Mouse (Mus musculus) liver, embryonic 14.5 days (tissue): ENCODE results near the gene Mlh1. TPM values are rescaled to one million over a fixed set of nuclear protein-coding genes. Genes with fewer than 3 reads are reported as not detected.

Experiments
- ATAC-seq: fragments of 200-750 bp; cut with Nextera tagmentation; 2 replicates; pipeline ENCODE4 v1.8.0; 2017; ENCODE audit warnings: moderate number of reproducible peaks, mild to moderate bottlenecking, moderate library complexity; ENCODE audit not compliant: insufficient read depth
- DNase-seq, 3 experiments: peaks; one replicate each; pipeline ENCODE4 v3.0.0-alpha.2; 2012 to 2013; ENCODE audit warnings: low read depth in 3 of 3, low spot score in 3 of 3
- H3K27ac ChIP-seq: fragments of 300-500 bp; sonication (generic); 2 replicates; pipeline ENCODE4 v1.5.1; 2014; ENCODE audit warnings: moderate library complexity, mild to moderate bottlenecking, control low read depth, inconsistent platforms
- H3K27me3 ChIP-seq: fragments of 300-500 bp; sonication (generic); 2 replicates; pipeline ENCODE4 v1.6.1; 2014; ENCODE audit warnings: mild to moderate bottlenecking, low read length, moderate library complexity; ENCODE audit not compliant: control insufficient read depth, insufficient read depth
- H3K36me3 ChIP-seq: fragments of 300-500 bp; sonication (generic); replicated peaks from 2 replicates; pipeline ENCODE4 v1.6.1; 2014; ENCODE audit warnings: low read depth; ENCODE audit not compliant: control insufficient read depth, insufficient read depth
- H3K4me1 ChIP-seq, 2 experiments: fragments of 200-500 bp in 1 of 2; fragments of 300-500 bp in 1 of 2; sonication (generic) in 1 of 2; replicated peaks; 2 replicates each; pipeline ENCODE4 v1.6.1; 2012 to 2014; ENCODE audit warnings: antibody characterized with exemption in 1 of 2, inconsistent platforms in 1 of 2, low read length in 1 of 2; ENCODE audit not compliant: control insufficient read depth in 2 of 2, insufficient read depth in 2 of 2
- H3K4me2 ChIP-seq: fragments of 300-500 bp; sonication (generic); 2 replicates; pipeline ENCODE4 v1.6.1; 2014; ENCODE audit warnings: low read depth, mild to moderate bottlenecking, control low read depth, moderate library complexity
- H3K4me3 ChIP-seq, 2 experiments: fragments of 200-500 bp in 1 of 2; fragments of 300-500 bp in 1 of 2; sonication (generic) in 1 of 2; 2 replicates each; pipeline ENCODE4 v1.5.1; 2012 to 2014; ENCODE audit warnings: low read depth in 2 of 2, low read length in 2 of 2, mild to moderate bottlenecking in 2 of 2, control low read depth in 1 of 2, inconsistent platforms in 1 of 2, moderate library complexity in 1 of 2; ENCODE audit not compliant: insufficient read depth in 1 of 2
- H3K9ac ChIP-seq: fragments of 300-500 bp; sonication (generic); replicated peaks from 2 replicates; pipeline ENCODE4 v1.6.1; 2014; ENCODE audit warnings: mild to moderate bottlenecking, control low read depth, moderate library complexity
- H3K9me3 ChIP-seq: fragments of 300-500 bp; sonication (generic); 2 replicates; pipeline ENCODE4 v1.6.1; 2016; ENCODE audit warnings: low read length, mixed read lengths; ENCODE audit not compliant: control insufficient read depth
- CTCF ChIP-seq: IDR thresholded peaks from 2 replicates; pipeline ENCODE4 v1.5.1; 2016; ENCODE audit warnings: antibody characterized with exemption, low read depth, control low read depth
- EP300 ChIP-seq: IDR thresholded peaks from 2 replicates; pipeline ENCODE4 v1.6.1; 2016; ENCODE audit warnings: antibody characterized with exemption, low read depth
- WGBS: fragments of 180-500 bp; shearing (Covaris S2); extraction: QIAGEN DNeasy Blood & Tissue Kit; methylation state at CpG from one replicate; pipeline ENCODE4 v1.1.7; 2014; ENCODE audit not compliant: insufficient replicate concordance; 5-methylcytosine and 5-hydroxymethylcytosine counted together
- polyA plus RNA-seq, 2 experiments: library from polyadenylated mRNA; depleted of rRNA in 1 of 2; stranded (reverse) in 1 of 2; unstranded in 1 of 2; fragments of >200 nt; fragmentation: Nextera tagmentation in 1 of 2; extraction: Ambion mirVana in 1 of 2; gene quantifications; 2 replicates each; pipeline versions ENCODE4 v1.2.1 to v1.2.3; 2012 to 2014

Gene Mlh1
- polyA plus RNA-seq, 2 experiments: 17.8 to 20.1 TPM

- H3K27ac ChIP-seq: no peak overlapping the region
- TF ChIP-seq EP300 (no peak), CTCF (no peak)
- no peaks in the 10 kb centered on the region for H3K27me3 ChIP-seq
- 83% methylated on average over 2 of the region's 2 CpGs for WGBS
- no peaks in the 10 kb centered on the region; the same call in 1 of the 2 replicates for H3K36me3 ChIP-seq
- H3K9me3 ChIP-seq: no peaks in the 10 kb centered on the region
- ATAC-seq (no peak), DNase-seq (no peak)
- H3K4me3 ChIP-seq: no peak overlapping the region
- H3K4me1 ChIP-seq: peaks cover 0 to 5% of the 10 kb centered on the region in 2 experiments; a peak in 1 of 4 replicates
- H3K4me2 ChIP-seq: no peak overlapping the region
- H3K9ac ChIP-seq: no peak overlapping the region
Observed at GRCm38 (mm10) chr9:111193211-111193610, 78.4 kb downstream of the Mlh1 start.

GRCm38 (mm10) chr9:111188731-111189130, 82.9 kb downstream of the Mlh1 start:
- DNase-seq: no peak
- H3K27me3 ChIP-seq: no peaks in the 10 kb centered on the region
- ATAC-seq: no peak
- no peaks in the 10 kb centered on the region; the same call in 1 of the 2 replicates for H3K36me3 ChIP-seq
- H3K4me3 ChIP-seq: no peak overlapping the region
- no peaks in the 10 kb centered on the region for H3K4me1 ChIP-seq
- TF ChIP-seq CTCF: no peak
- TF ChIP-seq EP300: no peak
- no peak overlapping the region for H3K9ac ChIP-seq
- H3K9me3 ChIP-seq: no peaks in the 10 kb centered on the region
- 70% methylated on average over 7 of the region's 7 CpGs for WGBS
- no peak overlapping the region for H3K27ac ChIP-seq
- no peak overlapping the region for H3K4me2 ChIP-seq

- Histone ChIP-seq H3K27ac (no peak overlapping the region), H3K27me3 (no peaks in the 10 kb centered on the region), H3K9ac (no peak overlapping the region), H3K4me3 (no peak overlapping the region), H3K4me2 (no peak overlapping the region), H3K36me3 (no peaks in the 10 kb centered on the region; the same call in 1 of the 2 replicates), H3K4me1 (no peaks in the 10 kb centered on the region), H3K9me3 (no peaks in the 10 kb centered on the region)
- ATAC-seq (no peak), DNase-seq (no peak)
- WGBS: 84% methylated on average over 6 of the region's 6 CpGs
- no peak for TF ChIP-seq CTCF
Observed at GRCm38 (mm10) chr9:111186861-111187260, 84.7 kb downstream of the Mlh1 start.

- WGBS: 73% methylated on average over 4 of the region's 4 CpGs
- Histone ChIP-seq H3K4me2 (no peak overlapping the region), H3K4me3 (no peak overlapping the region), H3K27me3 (no peaks in the 10 kb centered on the region), H3K4me1 (no peaks in the 10 kb centered on the region), H3K9me3 (no peaks in the 10 kb centered on the region), H3K9ac (no peak overlapping the region), H3K36me3 (no peaks in the 10 kb centered on the region; the same call in 1 of the 2 replicates), H3K27ac (no peak overlapping the region)
- no peak for TF ChIP-seq EP300
- no peak for TF ChIP-seq CTCF
- DNase-seq (no peak), ATAC-seq (0 out of 2 replicates have a peak, but pooled peaks have one; percentile 28)
Observed at GRCm38 (mm10) chr9:111184929-111185328, 86.7 kb downstream of the Mlh1 start.

- H3K27me3 ChIP-seq: no peaks in the 10 kb centered on the region
- H3K27ac ChIP-seq: no peak overlapping the region
- TF ChIP-seq CTCF: no peak
- no peak for TF ChIP-seq EP300
- no peak for ATAC-seq
- 43% methylated on average over 3 of the region's 3 CpGs for WGBS
- no peak for DNase-seq
- no peaks in the 10 kb centered on the region for H3K4me1 ChIP-seq
- no peak overlapping the region for H3K4me2 ChIP-seq
- H3K9me3 ChIP-seq: no peaks in the 10 kb centered on the region
- H3K36me3 ChIP-seq: no peaks in the 10 kb centered on the region
- H3K9ac ChIP-seq: no peak overlapping the region
- no peak overlapping the region for H3K4me3 ChIP-seq
Observed at GRCm38 (mm10) chr9:111182176-111182575, 89.4 kb downstream of the Mlh1 start.
